Mouse (Mus musculus) megakaryocyte, embryonic 14.5 days (primary cell): ENCODE data around the gene Zbtb9. TPM values are rescaled to one million over a fixed set of nuclear protein-coding genes. Genes with fewer than 3 reads are reported as not detected.
"Not testable (repeated sequence)": the region's sequence is repeated elsewhere in the genome, so short reads cannot be mapped to it uniquely, and the experiment has no call there.

Source experiments
- H3K27me3 ChIP-seq: replicated peaks from 2 replicates; pipeline ENCODE3; 2012; ENCODE audit warnings: inconsistent platforms
- H3K36me3 ChIP-seq: replicated peaks from 2 replicates; pipeline ENCODE3; 2012; ENCODE audit warnings: low read length, inconsistent platforms, mixed read lengths
- H3K4me1 ChIP-seq: 2 replicates; pipeline ENCODE4 v1.6.1; 2012; ENCODE audit warnings: inconsistent platforms
- H3K4me3 ChIP-seq: replicated peaks from 2 replicates; pipeline ENCODE3; 2012; ENCODE audit warnings: moderate library complexity, mild to moderate bottlenecking, inconsistent platforms
- H3K9me3 ChIP-seq: 2 replicates; pipeline ENCODE4 v1.6.1; 2012; ENCODE audit warnings: inconsistent platforms
- FLI1 ChIP-seq: IDR thresholded peaks from 2 replicates; pipeline ENCODE4 v1.6.1; 2012; ENCODE audit warnings: low read length, inconsistent platforms, mixed read lengths
- GATA1 ChIP-seq: IDR thresholded peaks from 3 replicates; pipeline ENCODE4 v1.6.1; 2012; ENCODE audit warnings: mixed read lengths, low read length, inconsistent platforms, borderline replicate concordance
- polyA plus RNA-seq: library from polyadenylated mRNA; stranded (reverse); fragments of >175 nt; gene quantifications from 2 replicates; pipeline ENCODE4 v1.2.3, GENCODE M21; 2012; ENCODE audit warnings: low replicate concordance; ENCODE audit not compliant: insufficient read depth

Gene Zbtb9
- polyA plus RNA-seq, 1 experiment, result 2.3 TPM

DNA sequence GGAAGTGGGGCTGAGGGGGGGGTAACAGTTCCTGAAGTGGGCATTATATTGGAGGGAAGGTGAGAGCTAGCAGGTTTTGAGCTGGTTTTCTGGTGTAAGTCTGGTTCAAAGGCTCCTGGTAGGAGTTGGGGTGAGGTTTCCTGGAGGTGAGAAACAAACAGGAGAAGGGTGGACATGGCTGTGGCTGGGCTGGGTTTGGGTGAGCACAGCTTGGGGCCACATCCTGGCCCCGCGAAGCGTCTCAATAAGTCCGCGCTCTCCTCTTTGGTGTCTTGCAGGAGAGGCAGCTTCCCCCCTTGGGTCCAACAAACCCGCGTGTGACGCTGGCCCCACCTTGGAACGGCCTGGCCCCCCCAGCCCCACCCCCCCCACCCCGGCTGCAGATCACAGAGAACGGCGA, 2.7 kb upstream of the Zbtb9 start:
- Histone ChIP-seq H3K4me3 (peak overlapping the region; percentile 8), H3K27me3 (peaks cover 7% of the 10 kb centered on the region), H3K9me3 (no peaks in the 10 kb centered on the region), H3K4me1 (peaks cover 60% of the 10 kb centered on the region), H3K36me3 (peaks cover 26% of the 10 kb centered on the region)
- TF ChIP-seq FLI1 (no peak), GATA1 (no peak)

- H3K9me3 ChIP-seq, result no peaks in the 10 kb centered on the region
- peaks cover 7% of the 10 kb centered on the region for H3K27me3 ChIP-seq
- TF ChIP-seq GATA1, result no peak
- TF ChIP-seq FLI1, result no peak
- H3K4me3 ChIP-seq, result peak overlapping the region; percentile 38
- H3K4me1 ChIP-seq, result peaks cover 65% of the 10 kb centered on the region
- peaks cover 38% of the 10 kb centered on the region for H3K36me3 ChIP-seq
Observed at GRCm38 (mm10) chr17:26971247-26971905, 1.6 kb upstream of the Zbtb9 start.

GRCm38 (mm10) chr17:26972107-26972506, 860 bp upstream of the Zbtb9 start:
- Histone ChIP-seq H3K27me3 (peaks cover 3% of the 10 kb centered on the region), H3K4me1 (peaks cover 69% of the 10 kb centered on the region), H3K36me3 (peaks cover 40% of the 10 kb centered on the region), H3K9me3 (no peaks in the 10 kb centered on the region), H3K4me3 (peak overlapping the region; percentile 99)
- TF ChIP-seq GATA1, result no peak
- TF ChIP-seq FLI1, result no peak

GRCm38 (mm10) chr17:26974547-26974946, 1.6 kb downstream of the Zbtb9 start:
- Histone ChIP-seq H3K4me3 (peak overlapping the region; percentile 99), H3K4me1 (peaks cover 72% of the 10 kb centered on the region), H3K27me3 (no peaks in the 10 kb centered on the region), H3K9me3 (no peaks in the 10 kb centered on the region), H3K36me3 (peaks cover 52% of the 10 kb centered on the region)
- TF ChIP-seq FLI1 (no peak), GATA1 (no peak)

GRCm38 (mm10) chr17:26975415-26975814, 2.4 kb downstream of the Zbtb9 start:
- Histone ChIP-seq H3K4me1 (peaks cover 72% of the 10 kb centered on the region), H3K27me3 (no peaks in the 10 kb centered on the region), H3K9me3 (no peaks in the 10 kb centered on the region), H3K4me3 (no peak overlapping the region), H3K36me3 (peaks cover 55% of the 10 kb centered on the region)
- no peak for TF ChIP-seq GATA1
- TF ChIP-seq FLI1, result no peak

DNA sequence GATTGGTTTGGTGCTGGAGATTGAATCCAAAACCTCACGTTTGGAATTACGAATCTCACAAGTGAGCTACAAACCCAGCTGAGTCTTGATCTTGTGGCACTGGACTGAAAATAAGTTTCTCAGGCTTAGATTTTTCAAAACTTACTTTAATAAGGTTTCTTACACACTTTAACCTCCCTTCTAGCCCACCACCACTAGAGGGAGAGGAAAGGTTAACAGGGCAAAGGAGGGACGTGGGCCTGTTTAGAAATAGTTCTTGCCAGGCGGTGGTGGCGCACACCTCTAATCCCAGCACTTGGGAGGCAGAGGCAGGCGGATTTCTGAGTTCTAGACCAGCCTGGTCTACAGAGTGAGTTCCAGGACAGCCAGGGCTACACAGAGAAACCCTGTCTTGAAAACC, 4.4 kb downstream of the Zbtb9 start:
- not testable (repeated sequence) for H3K9me3 ChIP-seq, H3K27me3 ChIP-seq, H3K4me3 ChIP-seq
- Histone ChIP-seq H3K4me1 (peaks cover 70% of the 10 kb centered on the region), H3K36me3 (peaks cover 55% of the 10 kb centered on the region)

DNA sequence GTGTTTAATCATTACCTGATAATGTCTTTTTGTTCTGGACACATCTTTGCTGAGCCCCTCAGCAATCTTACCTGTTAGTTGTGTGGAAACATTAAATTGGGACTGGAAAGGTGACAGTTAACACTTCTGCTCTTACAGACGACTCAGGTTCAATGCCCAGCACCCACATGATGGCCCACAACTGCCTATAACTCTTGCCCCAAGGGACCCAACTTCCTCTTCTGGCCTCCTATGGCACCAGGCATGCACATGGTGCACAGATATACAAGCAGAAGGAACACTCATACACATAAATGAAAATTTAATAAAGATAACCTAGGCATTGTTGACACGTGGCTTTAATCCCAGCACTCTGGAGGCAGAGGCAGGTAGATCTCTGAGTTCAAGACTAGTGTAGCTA, 6.5 kb downstream of the Zbtb9 start:
- Histone ChIP-seq H3K4me3 (no peak overlapping the region), H3K4me1 (peaks cover 68% of the 10 kb centered on the region), H3K36me3 (peaks cover 52% of the 10 kb centered on the region), H3K27me3 (no peaks in the 10 kb centered on the region), H3K9me3 (no peaks in the 10 kb centered on the region)
- TF ChIP-seq GATA1 (no peak), FLI1 (no peak)

DNA sequence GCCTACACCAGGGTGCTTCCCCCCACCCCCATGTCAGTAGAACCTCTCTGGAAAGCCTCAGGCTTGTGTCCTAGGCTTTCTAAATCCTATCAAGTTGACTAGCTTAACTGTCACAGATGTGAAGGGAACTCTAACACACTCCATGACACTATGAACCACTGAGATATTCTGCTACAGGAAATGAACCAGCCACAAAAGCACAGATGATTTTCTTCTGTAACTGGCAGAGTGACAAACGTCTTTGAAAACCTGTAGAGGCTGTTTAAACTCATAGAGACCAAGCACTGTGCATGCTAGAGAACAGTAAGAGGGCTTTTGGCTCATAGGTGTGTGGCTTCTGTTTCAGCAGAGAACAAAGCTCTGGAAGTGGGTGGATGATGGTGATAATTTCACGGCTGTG, 8.1 kb downstream of the Zbtb9 start:
- no peaks in the 10 kb centered on the region for H3K27me3 ChIP-seq
- peaks cover 52% of the 10 kb centered on the region for H3K4me1 ChIP-seq
- H3K9me3 ChIP-seq, result peaks cover 3% of the 10 kb centered on the region; the same call in 1 of the 2 replicates
- no peak for TF ChIP-seq FLI1
- no peak for TF ChIP-seq GATA1
- H3K36me3 ChIP-seq, result peaks cover 36% of the 10 kb centered on the region
- H3K4me3 ChIP-seq, result peak overlapping the region; percentile 12

DNA sequence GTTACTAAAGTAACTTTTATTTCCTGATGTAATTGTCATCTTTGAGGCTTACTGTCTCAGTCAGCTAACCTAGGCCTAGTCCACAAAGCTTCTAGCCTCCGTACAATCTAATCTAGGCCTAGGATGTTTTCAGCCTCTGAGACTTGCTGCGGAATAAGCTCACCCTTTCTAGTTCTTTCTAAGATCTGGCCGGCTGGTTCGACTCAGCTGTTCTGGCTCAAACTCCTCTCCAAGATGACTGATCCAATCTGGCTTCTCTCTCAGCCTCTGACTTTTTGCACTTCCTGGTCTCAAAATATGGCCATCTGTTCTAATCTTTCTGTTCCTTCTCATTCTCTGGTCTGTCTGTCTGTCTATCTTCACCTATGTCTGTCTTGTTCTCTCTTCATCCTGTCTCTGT, 10.4 kb downstream of the Zbtb9 start:
- H3K4me3 ChIP-seq, result no peak overlapping the region
- TF ChIP-seq FLI1 (no peak), GATA1 (no peak)
- peaks cover 16% of the 10 kb centered on the region for H3K9me3 ChIP-seq
- peaks cover 53% of the 10 kb centered on the region for H3K4me1 ChIP-seq
- H3K36me3 ChIP-seq, result peaks cover 16% of the 10 kb centered on the region
- peaks cover 6% of the 10 kb centered on the region for H3K27me3 ChIP-seq

- Histone ChIP-seq H3K4me1 (peaks cover 43% of the 10 kb centered on the region), H3K36me3 (peaks cover 2% of the 10 kb centered on the region), H3K9me3 (peaks cover 16% of the 10 kb centered on the region), H3K27me3 (peaks cover 6% of the 10 kb centered on the region), H3K4me3 (no peak overlapping the region)
- TF ChIP-seq FLI1, result no peak
- no peak for TF ChIP-seq GATA1
Observed at GRCm38 (mm10) chr17:26985503-26986179, 12.7 kb downstream of the Zbtb9 start.

- Histone ChIP-seq H3K36me3 (peaks cover 2% of the 10 kb centered on the region), H3K4me1 (peaks cover 32% of the 10 kb centered on the region), H3K9me3 (peaks cover 16% of the 10 kb centered on the region), H3K27me3 (peaks cover 6% of the 10 kb centered on the region), H3K4me3 (no peak overlapping the region)
- TF ChIP-seq GATA1 (no peak), FLI1 (no peak)
Observed at GRCm38 (mm10) chr17:26990521-26990920, 17.6 kb downstream of the Zbtb9 start.
